Mouse (Mus musculus) hindbrain, embryonic 10.5 days (tissue): Measurements from ENCODE around the gene Tbx15. TPM values are rescaled to one million over a fixed set of nuclear protein-coding genes. Genes with fewer than 3 reads are reported as not detected.
"Not testable (repeated sequence)": the region's sequence is repeated elsewhere in the genome, so short reads cannot be mapped to it uniquely, and the experiment has no call there.

Experiments used
- DNase-seq: peaks from one replicate; pipeline ENCODE4 v3.0.0-alpha.2; 2017; ENCODE audit warnings: low spot score
- H3K27ac ChIP-seq: fragments of 300-500 bp; sonication (generic); 2 replicates; pipeline ENCODE4 v1.5.1; 2016; ENCODE audit warnings: mild to moderate bottlenecking, moderate library complexity
- H3K27me3 ChIP-seq: fragments of 300-500 bp; sonication (generic); 2 replicates; pipeline ENCODE4 v1.6.1; 2016; ENCODE audit warnings: mild to moderate bottlenecking; ENCODE audit not compliant: poor library complexity, insufficient read depth, severe bottlenecking
- H3K36me3 ChIP-seq: fragments of 300-500 bp; sonication (generic); 2 replicates; pipeline ENCODE4 v1.6.1; 2016; ENCODE audit warnings: mild to moderate bottlenecking, moderate library complexity
- H3K4me1 ChIP-seq: fragments of 300-500 bp; sonication (generic); replicated peaks from 2 replicates; pipeline ENCODE4 v1.6.1; 2016; ENCODE audit warnings: mild to moderate bottlenecking
- H3K4me3 ChIP-seq: fragments of 300-500 bp; sonication (generic); 2 replicates; pipeline ENCODE4 v1.5.1; 2016; ENCODE audit warnings: mild to moderate bottlenecking, moderate library complexity
- H3K9me3 ChIP-seq: fragments of 300-500 bp; sonication (generic); 2 replicates; pipeline ENCODE4 v1.6.1; 2016; ENCODE audit warnings: mild to moderate bottlenecking, moderate library complexity
- WGBS: fragments of 180-500 bp; shearing (Covaris S2); methylation state at CpG from one replicate; pipeline ENCODE4 v1.1.7; 2016; 5-methylcytosine and 5-hydroxymethylcytosine counted together
- polyA plus RNA-seq: library from polyadenylated mRNA; unstranded; fragments of >200 nt; fragmentation: Nextera tagmentation; extraction: Ambion mirVana; gene quantifications from 2 replicates; pipeline ENCODE4 v1.2.1, GENCODE M21; 2016

Tbx15 gene
- polyA plus RNA-seq, 1 experiment from 2014 or later = 2.2 TPM

DNA sequence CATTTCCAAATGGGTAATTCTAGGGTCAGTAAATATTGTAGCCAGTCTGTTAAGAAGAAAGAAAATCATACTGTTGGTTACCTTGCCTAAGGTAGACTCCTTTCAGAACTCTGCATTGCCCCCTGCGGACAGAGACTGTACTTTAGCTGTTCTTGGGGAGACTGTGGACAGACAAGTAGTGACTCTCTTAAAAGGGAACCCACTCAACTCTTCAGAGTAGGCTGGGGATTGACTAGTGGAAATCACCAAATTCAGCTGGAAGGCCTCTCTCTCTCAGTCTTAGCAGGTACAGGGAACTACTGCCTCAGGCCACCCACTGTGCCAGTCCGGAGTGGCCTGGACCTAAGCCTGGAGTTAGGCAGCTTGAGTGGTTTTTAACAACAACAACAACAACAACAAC, 21.8 kb downstream of the Tbx15 start:
- Histone ChIP-seq H3K4me1 (peaks cover 3% of the 10 kb centered on the region), H3K9me3 (no peaks in the 10 kb centered on the region), H3K27me3 (peaks cover 100% of the 10 kb centered on the region), H3K4me3 (no peak overlapping the region), H3K36me3 (no peaks in the 10 kb centered on the region), H3K27ac (no peak overlapping the region)
- DNase-seq = no peak
- WGBS = 4% methylated on average over 2 of the region's 2 CpGs

DNA sequence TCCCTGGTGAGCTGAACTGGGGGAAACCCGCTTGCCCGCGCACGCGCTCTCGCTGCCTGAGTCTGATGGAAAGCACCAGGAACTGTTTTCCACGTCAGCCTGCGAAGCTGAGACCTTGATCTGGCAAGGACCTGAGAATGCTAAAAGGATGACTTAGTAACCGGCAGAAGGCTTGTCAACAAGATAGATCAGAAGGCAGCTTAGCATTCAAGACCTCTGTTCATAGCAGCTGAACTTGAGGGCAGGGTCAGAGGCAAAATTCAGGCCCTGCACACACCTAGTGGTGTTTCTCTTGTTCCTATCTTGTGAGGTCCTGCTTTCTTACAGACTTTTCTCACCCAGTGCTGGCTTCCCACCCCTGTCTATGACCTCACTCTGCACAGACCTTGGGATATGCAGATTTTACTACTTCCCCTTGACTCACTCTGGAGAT, 23.3 kb downstream of the Tbx15 start:
- H3K9me3 ChIP-seq = no peaks in the 10 kb centered on the region
- DNase-seq = no peak
- no peaks in the 10 kb centered on the region for H3K4me1 ChIP-seq
- H3K36me3 ChIP-seq = no peaks in the 10 kb centered on the region
- H3K4me3 ChIP-seq = no peak overlapping the region
- H3K27me3 ChIP-seq = peaks cover 95% of the 10 kb centered on the region
- H3K27ac ChIP-seq = no peak overlapping the region
- 17% methylated on average over 9 of the region's 9 CpGs for WGBS

DNA sequence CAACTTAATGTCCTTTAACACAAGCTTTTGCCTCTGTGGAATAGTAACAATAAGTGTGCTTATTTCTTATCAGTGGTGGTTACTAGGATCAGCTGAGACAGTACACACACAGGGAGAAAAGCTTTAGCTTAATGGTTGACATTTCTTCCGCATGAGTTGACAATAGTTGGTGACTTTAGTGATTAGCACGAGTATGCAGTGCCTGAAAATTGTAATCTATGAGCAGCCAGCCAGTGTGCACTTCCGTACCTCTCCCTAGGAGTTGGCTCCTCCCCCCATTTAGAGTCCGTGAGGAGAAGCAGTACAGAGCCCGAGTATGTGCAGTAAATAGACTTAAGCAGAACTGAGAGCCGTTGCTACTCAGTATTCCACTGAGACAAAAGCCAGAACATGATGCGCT, 24.5 kb downstream of the Tbx15 start:
- DNase-seq = no peak
- Histone ChIP-seq H3K9me3 (no peaks in the 10 kb centered on the region), H3K4me1 (no peaks in the 10 kb centered on the region), H3K27me3 (peaks cover 86% of the 10 kb centered on the region), H3K27ac (no peak overlapping the region), H3K4me3 (no peak overlapping the region), H3K36me3 (no peaks in the 10 kb centered on the region)
- WGBS = 26% methylated on average over 7 of the region's 7 CpGs

DNA sequence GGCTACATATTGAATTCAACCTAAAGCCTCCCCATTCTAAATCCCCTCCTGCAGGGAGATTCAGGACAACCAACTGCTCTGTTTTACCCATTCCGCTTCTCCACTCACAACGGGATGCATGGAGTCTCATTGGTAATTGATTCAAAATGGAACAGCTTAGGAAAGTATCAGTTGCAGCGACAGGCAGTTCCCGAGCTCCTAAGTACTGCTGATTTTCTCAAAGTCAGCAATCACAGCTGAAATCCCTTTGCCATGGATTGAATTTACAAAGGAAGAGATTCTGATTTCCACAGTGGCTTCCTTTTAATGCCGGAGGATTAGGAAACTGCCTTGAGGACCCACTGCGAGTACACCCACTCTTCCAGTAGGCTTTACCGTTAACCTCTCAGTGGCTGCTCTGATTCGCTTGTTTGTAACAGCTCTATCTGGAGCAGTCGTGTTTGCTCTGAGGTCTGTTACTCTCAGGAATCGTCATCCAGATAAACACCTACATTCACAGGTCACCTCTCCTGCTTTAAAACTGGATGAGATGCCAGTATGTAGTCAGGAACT, 26.6 kb downstream of the Tbx15 start:
- no peak for DNase-seq
- peaks cover 65% of the 10 kb centered on the region for H3K27me3 ChIP-seq
- no peaks in the 10 kb centered on the region for H3K36me3 ChIP-seq

DNA sequence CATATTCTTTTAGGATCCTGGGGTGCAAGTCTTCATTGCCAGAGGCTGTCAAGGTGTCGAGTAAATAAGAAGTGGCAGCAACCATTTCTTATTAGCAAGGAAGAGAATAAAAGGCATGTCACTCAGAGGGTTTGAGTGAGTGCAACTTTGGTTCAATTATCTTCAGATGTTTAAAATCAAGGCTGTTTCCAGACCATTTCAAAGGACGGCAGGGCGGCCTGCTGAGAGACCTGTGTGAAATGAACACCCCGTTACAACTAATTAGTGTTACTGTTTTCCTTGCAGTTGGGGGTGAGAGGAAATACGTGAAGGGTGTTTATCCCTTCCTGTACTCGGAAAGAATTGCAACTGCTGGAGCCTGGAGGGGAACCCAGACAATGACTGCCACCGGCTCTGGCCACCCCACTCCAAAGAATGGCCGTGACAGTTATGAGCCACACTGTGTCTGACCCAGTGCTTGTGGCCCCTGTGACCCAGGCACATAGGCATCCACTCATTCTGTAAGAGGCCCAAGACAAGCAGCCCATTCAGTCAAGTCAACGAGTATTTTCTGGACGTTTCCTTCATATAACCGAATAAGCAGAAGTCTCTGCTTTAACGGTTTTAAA, 37.9 kb downstream of the Tbx15 start:
- Histone ChIP-seq H3K9me3 (no peaks in the 10 kb centered on the region), H3K27me3 (no peaks in the 10 kb centered on the region), H3K36me3 (no peaks in the 10 kb centered on the region), H3K4me3 (no peak overlapping the region), H3K4me1 (peaks cover 3% of the 10 kb centered on the region; the same call in 1 of the 2 replicates), H3K27ac (no peak overlapping the region)
- 47% methylated on average over 12 of the region's 12 CpGs for WGBS
- peak; percentile 13 for DNase-seq

More for the DNA sequence above, 26.6 kb downstream of the Tbx15 start:
- Histone ChIP-seq H3K4me1 (no peaks in the 10 kb centered on the region), H3K4me3 (no peak overlapping the region), H3K9me3 (no peaks in the 10 kb centered on the region), H3K27ac (no peak overlapping the region)
- 49% methylated on average over 10 of the region's 10 CpGs for WGBS

DNA sequence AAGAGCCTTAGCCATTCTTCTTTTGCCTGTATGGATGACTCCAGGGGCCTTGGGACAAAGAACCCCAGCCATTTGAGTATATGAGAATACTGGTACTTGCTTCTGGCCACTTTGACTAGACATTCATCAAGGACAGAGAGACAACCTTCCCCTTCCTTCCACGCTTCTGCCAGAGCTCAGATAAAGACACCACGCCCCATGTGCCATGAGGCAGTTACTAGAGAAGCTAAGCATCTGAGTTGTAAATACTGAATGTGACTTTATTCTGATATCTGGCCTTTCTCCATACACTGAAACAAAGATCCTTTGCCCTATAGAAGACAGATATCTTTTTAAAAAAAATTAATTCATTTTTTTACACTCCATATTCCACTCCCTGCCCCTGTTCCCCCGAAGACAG, 39.5 kb downstream of the Tbx15 start:
- Histone ChIP-seq H3K9me3 (no peaks in the 10 kb centered on the region), H3K27ac (no peak overlapping the region), H3K4me3 (no peak overlapping the region), H3K27me3 (no peaks in the 10 kb centered on the region), H3K4me1 (peaks cover 3% of the 10 kb centered on the region; the same call in 1 of the 2 replicates), H3K36me3 (no peaks in the 10 kb centered on the region)
- 90% methylated on average over 3 of the region's 3 CpGs for WGBS
- no peak for DNase-seq

DNA sequence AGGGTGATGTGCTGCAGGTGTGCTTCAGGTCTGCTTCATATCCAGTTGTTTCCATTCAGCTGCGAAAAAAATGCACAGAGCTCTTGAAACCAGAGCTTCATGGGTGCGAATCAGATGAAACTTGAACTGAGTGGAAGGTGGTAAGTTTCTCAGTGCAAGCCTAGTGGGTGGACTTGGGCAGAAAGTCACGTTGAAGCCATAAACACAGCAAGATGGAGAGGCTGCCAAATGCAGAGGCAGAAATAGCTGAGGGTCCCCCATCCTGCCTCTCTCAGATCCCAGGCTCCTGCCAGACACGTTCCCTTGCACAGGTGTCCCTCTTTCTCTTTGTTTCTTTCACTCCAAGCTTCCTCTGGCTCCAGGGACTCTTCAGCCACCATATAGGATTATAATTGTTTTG, 41.3 kb downstream of the Tbx15 start:
- Histone ChIP-seq H3K27me3 (no peaks in the 10 kb centered on the region), H3K36me3 (no peaks in the 10 kb centered on the region), H3K27ac (no peak overlapping the region), H3K4me3 (no peak overlapping the region), H3K4me1 (peaks cover 3% of the 10 kb centered on the region; the same call in 1 of the 2 replicates), H3K9me3 (no peaks in the 10 kb centered on the region)
- DNase-seq = no peak
- 71% methylated on average over 4 of the region's 4 CpGs for WGBS

DNA sequence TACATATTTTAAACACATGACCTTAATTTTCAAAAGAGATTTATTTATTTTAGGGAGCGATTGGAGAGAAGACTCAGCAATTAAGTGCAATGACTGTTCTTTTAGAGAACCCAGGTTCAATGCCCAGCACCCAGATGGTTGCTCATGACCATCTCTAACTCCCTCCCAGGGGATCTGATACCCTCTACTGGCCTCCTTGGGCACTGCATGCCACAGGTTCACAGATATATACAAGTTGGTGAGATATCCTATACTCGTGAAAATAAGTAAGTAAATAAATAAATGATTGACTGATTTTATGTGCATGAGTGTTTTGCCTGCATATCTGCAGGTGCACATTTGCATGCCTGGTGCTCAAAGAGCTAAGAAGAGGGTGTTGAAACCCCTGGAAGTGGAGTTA, 48.1 kb downstream of the Tbx15 start:
- H3K4me3 ChIP-seq = no peak overlapping the region
- no peaks in the 10 kb centered on the region for H3K27me3 ChIP-seq
- H3K4me1 ChIP-seq = peaks cover 3% of the 10 kb centered on the region; the same call in 1 of the 2 replicates
- 59% methylated on average over 2 of the region's 2 CpGs for WGBS
- H3K9me3 ChIP-seq = no peaks in the 10 kb centered on the region
- DNase-seq = no peak
- H3K36me3 ChIP-seq = no peaks in the 10 kb centered on the region
- H3K27ac ChIP-seq = no peak overlapping the region

DNA sequence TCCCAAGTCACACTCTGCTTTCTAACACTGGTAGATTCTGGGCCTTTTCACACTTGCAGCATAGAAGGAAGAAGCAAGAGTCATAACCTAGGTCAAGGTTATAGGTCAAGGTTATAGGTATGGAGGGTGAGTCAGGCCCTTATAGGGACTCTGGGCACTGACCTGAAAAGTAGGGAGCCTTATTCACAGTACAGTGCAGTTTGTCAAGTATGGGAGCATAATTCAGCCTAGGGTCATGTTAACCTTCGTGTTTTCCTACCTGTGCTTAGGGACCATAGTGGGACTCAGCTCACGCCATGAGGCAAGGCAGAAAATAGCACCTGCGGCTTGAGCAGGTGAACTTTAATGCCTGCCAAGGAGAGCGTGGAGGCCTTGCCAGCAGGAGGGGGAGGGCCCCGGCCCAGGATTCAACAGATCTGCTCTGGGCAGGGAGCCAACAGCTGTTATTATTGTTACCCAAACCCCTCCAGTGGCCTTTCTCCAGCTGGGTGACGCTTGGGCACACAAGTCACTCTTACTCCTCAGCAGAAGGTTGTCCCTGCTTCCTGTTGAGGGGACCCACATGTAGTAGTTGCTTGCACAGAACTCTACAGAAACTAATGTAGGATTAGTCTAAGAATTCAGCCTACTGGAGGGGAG, 50.0 kb downstream of the Tbx15 start:
- H3K4me1 ChIP-seq = peaks cover 3% of the 10 kb centered on the region; the same call in 1 of the 2 replicates
- H3K27me3 ChIP-seq = no peaks in the 10 kb centered on the region
- H3K36me3 ChIP-seq = no peaks in the 10 kb centered on the region
- no peak overlapping the region for H3K27ac ChIP-seq
- no peak for DNase-seq
- H3K4me3 ChIP-seq = no peak overlapping the region
- 46% methylated on average over 6 of the region's 6 CpGs for WGBS
- H3K9me3 ChIP-seq = no peaks in the 10 kb centered on the region

DNA sequence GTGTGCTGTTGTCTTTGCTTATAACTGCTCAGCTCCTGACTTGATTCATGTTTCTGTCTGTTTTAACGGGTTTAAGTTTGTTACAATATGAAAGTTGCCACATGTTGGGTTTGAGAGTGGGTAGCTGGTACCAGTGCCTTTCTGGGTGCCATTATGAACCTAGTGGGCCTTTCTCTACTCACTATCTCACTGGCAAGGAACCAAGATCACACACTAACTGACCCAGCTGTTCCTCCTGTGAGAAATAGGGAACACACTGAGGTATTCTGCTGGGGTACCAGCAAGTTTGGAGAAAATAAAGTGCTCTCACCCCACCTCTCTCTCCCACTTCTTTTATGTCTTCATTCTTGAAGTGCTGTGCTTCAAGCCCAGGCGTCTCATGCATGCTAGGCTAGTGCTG, 50.7 kb downstream of the Tbx15 start:
- Histone ChIP-seq H3K27ac (no peak overlapping the region), H3K27me3 (no peaks in the 10 kb centered on the region), H3K4me1 (peaks cover 3% of the 10 kb centered on the region; the same call in 1 of the 2 replicates), H3K9me3 (no peaks in the 10 kb centered on the region), H3K4me3 (no peak overlapping the region), H3K36me3 (no peaks in the 10 kb centered on the region)
- no peak for DNase-seq
- 81% methylated on average over 2 of the region's 2 CpGs for WGBS

DNA sequence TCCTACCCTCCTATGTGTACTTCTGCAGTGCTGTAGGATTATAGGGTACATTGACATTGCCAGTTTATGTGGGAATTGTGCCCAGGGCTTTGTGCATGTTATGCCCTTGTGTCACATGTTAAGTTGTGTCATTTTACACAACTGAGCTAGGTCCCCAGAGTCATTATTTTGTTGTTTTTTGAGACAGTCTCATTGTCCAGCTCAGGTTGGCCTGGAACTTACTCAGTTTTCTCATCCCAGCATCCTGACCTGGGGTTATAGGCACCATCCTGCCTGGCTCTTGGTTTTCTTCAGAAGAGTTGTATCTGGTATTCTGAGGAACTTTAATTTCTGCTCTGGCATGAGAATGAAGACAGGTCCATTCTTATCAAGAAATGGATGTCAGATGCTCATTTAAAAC, 51.2 kb downstream of the Tbx15 start:
- H3K36me3 ChIP-seq = no peaks in the 10 kb centered on the region
- H3K4me3 ChIP-seq = no peak overlapping the region
- no peak overlapping the region for H3K27ac ChIP-seq
- peaks cover 3% of the 10 kb centered on the region; the same call in 1 of the 2 replicates for H3K4me1 ChIP-seq
- no peaks in the 10 kb centered on the region for H3K27me3 ChIP-seq
- DNase-seq = no peak
- no peaks in the 10 kb centered on the region for H3K9me3 ChIP-seq

DNA sequence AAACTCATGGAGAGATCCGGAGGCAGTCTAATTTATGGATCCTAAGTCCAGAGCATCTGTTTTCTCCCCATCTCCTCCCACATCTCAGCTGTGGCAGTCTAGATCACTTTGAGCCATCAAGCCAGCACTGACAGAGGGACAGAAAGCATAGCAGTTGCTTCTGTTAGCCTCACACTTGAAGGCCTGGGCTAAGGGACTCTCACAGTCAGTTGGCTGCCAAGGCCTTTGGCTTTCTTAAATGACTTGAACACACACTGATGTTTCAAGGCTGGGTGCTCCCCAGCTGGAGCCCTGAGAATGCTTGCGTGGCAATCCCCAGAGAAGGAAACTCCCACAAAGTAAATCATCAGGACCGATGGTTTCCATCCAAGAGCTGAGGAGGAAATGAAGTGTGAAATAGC, 52.4 kb downstream of the Tbx15 start:
- 83% methylated on average over 3 of the region's 3 CpGs for WGBS
- DNase-seq = no peak
- H3K4me3 ChIP-seq = no peak overlapping the region
- no peak overlapping the region for H3K27ac ChIP-seq
- H3K36me3 ChIP-seq = no peaks in the 10 kb centered on the region
- no peaks in the 10 kb centered on the region for H3K27me3 ChIP-seq
- H3K4me1 ChIP-seq = peaks cover 3% of the 10 kb centered on the region; the same call in 1 of the 2 replicates
- no peaks in the 10 kb centered on the region for H3K9me3 ChIP-seq

DNA sequence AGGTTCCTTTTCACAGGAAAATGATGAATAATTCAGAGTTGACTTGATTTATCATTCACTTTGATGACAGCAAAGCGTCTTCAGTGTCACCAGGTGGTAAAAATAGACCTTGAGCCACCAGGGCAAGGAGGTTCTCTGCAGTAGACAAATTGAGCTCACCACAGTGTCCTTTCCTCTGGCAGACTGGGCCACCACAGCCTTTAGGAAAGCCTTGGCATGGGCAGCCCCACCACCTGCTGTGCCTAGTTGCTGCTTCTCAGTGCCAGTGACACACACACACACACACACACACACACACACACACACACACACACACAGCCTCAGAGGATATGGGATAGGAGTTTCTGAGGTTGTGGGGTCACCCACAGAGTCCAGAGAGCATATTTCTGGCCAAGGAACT, 54.0 kb downstream of the Tbx15 start:
- 73% methylated on average over 1 of the region's 1 CpGs for WGBS
- H3K36me3 ChIP-seq, H3K27me3 ChIP-seq, DNase-seq, H3K9me3 ChIP-seq, H3K4me1 ChIP-seq, H3K27ac ChIP-seq, H3K4me3 ChIP-seq: not testable (repeated sequence)
